Mouse (Mus musculus) olfactory bulb, adult 2 months (tissue): ENCODE results near the gene Tal1. TPM values are rescaled to one million over a fixed set of nuclear protein-coding genes. Genes with fewer than 3 reads are reported as not detected.

Experiments used
- H3K27ac ChIP-seq: fragments of 200-500 bp; 2 replicates; pipeline ENCODE4 v1.5.1; 2012; ENCODE audit warnings: low read depth, low read length; ENCODE audit not compliant: insufficient read depth
- H3K4me1 ChIP-seq: fragments of 200-500 bp; 2 replicates; pipeline ENCODE4 v1.6.1; 2012; ENCODE audit warnings: low read length; ENCODE audit not compliant: control insufficient read depth, insufficient read depth
- H3K4me3 ChIP-seq: fragments of 200-500 bp; 2 replicates; pipeline ENCODE4 v1.5.1; 2012; ENCODE audit warnings: mild to moderate bottlenecking, low read depth, low read length, moderate library complexity; ENCODE audit not compliant: insufficient read depth
- CTCF ChIP-seq: fragments of 200-500 bp; IDR thresholded peaks from 2 replicates; pipeline ENCODE4 v1.5.1; 2012; ENCODE audit warnings: low read depth, mild to moderate bottlenecking, low read length, moderate library complexity; ENCODE audit not compliant: insufficient read depth
- POLR2A ChIP-seq: fragments of 200-500 bp; IDR thresholded peaks from 2 replicates; pipeline ENCODE4 v1.6.1; 2012; ENCODE audit warnings: mild to moderate bottlenecking, low read depth, low read length, moderate library complexity; ENCODE audit not compliant: insufficient read depth
- WGBS: fragments of 180-500 bp; shearing (Covaris S2); methylation state at CpG from one replicate; pipeline ENCODE4 v1.1.7; 2018; 5-methylcytosine and 5-hydroxymethylcytosine counted together
- polyA plus RNA-seq: library from polyadenylated mRNA; stranded (reverse); fragments of >200 nt; gene quantifications from 2 replicates; pipeline ENCODE4 v1.2.4, GENCODE M21; 2012; ENCODE audit warnings: low replicate concordance; ENCODE audit not compliant: missing spikeins, insufficient read depth, insufficient read length

Gene Tal1
- not detected in 2 replicates for polyA plus RNA-seq

GRCm38 (mm10) chr4:115056371-115056920 is at the start of gene Tal1:
TSS of gene Tal1 (plus strand) at chr4:115056426.
- WGBS = 2% methylated on average over 60 of the region's 60 CpGs
- peak within 1 kb of the TSS; percentile 22 for H3K4me3 ChIP-seq
- 0 out of 2 replicates have a peak within 1 kb of the TSS, but pooled peaks have one; percentile 8 for H3K27ac ChIP-seq
- TF ChIP-seq POLR2A (no peak), CTCF (no peak)
- peaks cover 8% of the 10 kb centered on the region for H3K4me1 ChIP-seq

GRCm38 (mm10) chr4:115014276-115014675 is 42.0 kb upstream of the Tal1 start:
- WGBS = 93% methylated on average over 3 of the region's 3 CpGs
- Histone ChIP-seq H3K27ac (no peak overlapping the region), H3K4me1 (no peaks in the 10 kb centered on the region), H3K4me3 (no peak overlapping the region)
- TF ChIP-seq CTCF (no peak), POLR2A (no peak)

- no peak overlapping the region for H3K4me3 ChIP-seq
- no peak overlapping the region for H3K27ac ChIP-seq
- no peaks in the 10 kb centered on the region for H3K4me1 ChIP-seq
- 91% methylated on average over 3 of the region's 3 CpGs for WGBS
- no peak for TF ChIP-seq POLR2A
- TF ChIP-seq CTCF = no peak
These were observed 36.2 kb upstream of the Tal1 start for GRCm38 (mm10) chr4:115019997-115020396.

GRCm38 (mm10) chr4:115035043-115035442 is 21.2 kb upstream of the Tal1 start:
- no peak for TF ChIP-seq POLR2A
- TF ChIP-seq CTCF = no peak
- Histone ChIP-seq H3K4me1 (no peaks in the 10 kb centered on the region), H3K27ac (no peak overlapping the region), H3K4me3 (no peak overlapping the region)
- 44% methylated on average over 6 of the region's 6 CpGs for WGBS

- Histone ChIP-seq H3K27ac (no peak overlapping the region), H3K4me1 (no peaks in the 10 kb centered on the region), H3K4me3 (no peak overlapping the region)
- 35% methylated on average over 4 of the region's 4 CpGs for WGBS
- TF ChIP-seq CTCF = no peak
- no peak for TF ChIP-seq POLR2A
These were observed 18.0 kb upstream of the Tal1 start for GRCm38 (mm10) chr4:115038242-115038641.

- TF ChIP-seq POLR2A = no peak
- TF ChIP-seq CTCF = no peak
- Histone ChIP-seq H3K27ac (no peak overlapping the region), H3K4me1 (no peaks in the 10 kb centered on the region), H3K4me3 (no peak overlapping the region)
- WGBS = 84% methylated on average over 3 of the region's 3 CpGs
These were observed 10.6 kb upstream of the Tal1 start for GRCm38 (mm10) chr4:115045621-115046020.

- Histone ChIP-seq H3K27ac (no peak overlapping the region), H3K4me1 (no peaks in the 10 kb centered on the region), H3K4me3 (no peak overlapping the region)
- 13% methylated on average over 5 of the region's 5 CpGs for WGBS
- TF ChIP-seq POLR2A (no peak), CTCF (no peak)
These were observed 8.5 kb upstream of the Tal1 start for GRCm38 (mm10) chr4:115047750-115048149.

GRCm38 (mm10) chr4:115048190-115048589 is 8.0 kb upstream of the Tal1 start:
- WGBS = 75% methylated on average over 8 of the region's 8 CpGs
- Histone ChIP-seq H3K4me1 (no peaks in the 10 kb centered on the region), H3K27ac (no peak overlapping the region), H3K4me3 (no peak overlapping the region)
- TF ChIP-seq CTCF = no peak
- no peak for TF ChIP-seq POLR2A

GRCm38 (mm10) chr4:115051245-115051644 is 5.0 kb upstream of the Tal1 start:
- WGBS = 78% methylated on average over 5 of the region's 5 CpGs
- TF ChIP-seq CTCF = no peak
- TF ChIP-seq POLR2A = no peak
- no peak overlapping the region for H3K27ac ChIP-seq
- no peak overlapping the region for H3K4me3 ChIP-seq
- no peaks in the 10 kb centered on the region for H3K4me1 ChIP-seq
